Mouse (Mus musculus): ENCODE measurements around the gene Hps5. TPM values are rescaled to one million over a fixed set of nuclear protein-coding genes. Genes with fewer than 3 reads are reported as not detected.
"Not testable (repeated sequence)": the region's sequence is repeated elsewhere in the genome, so short reads cannot be mapped to it uniquely, and the experiment has no call there.

Hps5 gene
- polyA plus RNA-seq, 1 experiment from 2014 or later, result 10.0 TPM

GRCm38 (mm10) chr7:46833266-46833665, 37.4 kb upstream of the Hps5 start:
- Histone ChIP-seq H3K4me3 (ENCODE audit: control insufficient read depth in 1 of 2, insufficient read depth in 1 of 2, low read depth in 1 of 2, low read length in 2 of 2) (no peak overlapping the region), H3K4me1 (ENCODE audit: control insufficient read depth in 2 of 2, insufficient read depth in 2 of 2, low read length in 2 of 2) (peaks cover 17 to 30% of the 10 kb centered on the region in 2 experiments), H3K9ac (ENCODE audit: low read length) (no peak overlapping the region), H3K4me2 (ENCODE audit: low read length) (no peak overlapping the region), H3K36me3 (ENCODE audit: control insufficient read depth, insufficient read depth, low read length) (no peaks in the 10 kb centered on the region), H3K9me3 (ENCODE audit: control insufficient read depth, low read length) (no peaks in the 10 kb centered on the region), H3K27ac (replicated peaks in 1 of 2; ENCODE audit: control insufficient read depth in 1 of 2, insufficient read depth in 1 of 2, low read depth in 2 of 2, low read length in 2 of 2) (no peak overlapping the region; a peak in 1 of 4 replicates), H3K27me3 (ENCODE audit: control insufficient read depth, insufficient read depth, low read length) (no peaks in the 10 kb centered on the region)
- WGBS, result 34% methylated on average over 6 of the region's 6 CpGs
- peak; percentile 65 for ATAC-seq (ENCODE audit: insufficient number of reproducible peaks, insufficient read depth, low FRiP score, low read depth)

GRCm38 (mm10) chr7:46832112-46832810, 36.4 kb upstream of the Hps5 start:
- WGBS, result 88% methylated on average over 11 of the region's 11 CpGs
- not testable (repeated sequence) for H3K9ac ChIP-seq (ENCODE audit: low read length); H3K36me3 ChIP-seq (ENCODE audit: control insufficient read depth, insufficient read depth, low read length); H3K4me2 ChIP-seq (ENCODE audit: low read length); H3K27me3 ChIP-seq (ENCODE audit: control insufficient read depth, insufficient read depth, low read length); H3K9me3 ChIP-seq (ENCODE audit: control insufficient read depth, low read length); ATAC-seq (ENCODE audit: insufficient number of reproducible peaks, insufficient read depth, low FRiP score, low read depth); H3K4me3 ChIP-seq (ENCODE audit: control insufficient read depth in 1 of 2, insufficient read depth in 1 of 2, low read depth in 1 of 2, low read length in 2 of 2); H3K27ac ChIP-seq (replicated peaks in 1 of 2; ENCODE audit: control insufficient read depth in 1 of 2, insufficient read depth in 1 of 2, low read depth in 2 of 2, low read length in 2 of 2)
- peaks cover 22 to 32% of the 10 kb centered on the region in 2 experiments for H3K4me1 ChIP-seq (ENCODE audit: control insufficient read depth in 2 of 2, insufficient read depth in 2 of 2, low read length in 2 of 2)

GRCm38 (mm10) chr7:46831693-46832092, 35.8 kb upstream of the Hps5 start:
- H3K9ac ChIP-seq (ENCODE audit: low read length), result no peak overlapping the region
- no peaks in the 10 kb centered on the region for H3K36me3 ChIP-seq (ENCODE audit: control insufficient read depth, insufficient read depth, low read length)
- peaks cover 24 to 36% of the 10 kb centered on the region in 2 experiments for H3K4me1 ChIP-seq (ENCODE audit: control insufficient read depth in 2 of 2, insufficient read depth in 2 of 2, low read length in 2 of 2)
- no peak for ATAC-seq (ENCODE audit: insufficient number of reproducible peaks, insufficient read depth, low FRiP score, low read depth)
- 72% methylated on average over 8 of the region's 8 CpGs for WGBS
- H3K27ac ChIP-seq (replicated peaks in 1 of 2; ENCODE audit: control insufficient read depth in 1 of 2, insufficient read depth in 1 of 2, low read depth in 2 of 2, low read length in 2 of 2), result peak overlapping the region in 1 of 2 experiments; percentile 14; a peak in 1 of 4 replicates
- no peak overlapping the region for H3K4me3 ChIP-seq (ENCODE audit: control insufficient read depth in 1 of 2, insufficient read depth in 1 of 2, low read depth in 1 of 2, low read length in 2 of 2)
- H3K9me3 ChIP-seq (ENCODE audit: control insufficient read depth, low read length), result no peaks in the 10 kb centered on the region
- no peaks in the 10 kb centered on the region for H3K27me3 ChIP-seq (ENCODE audit: control insufficient read depth, insufficient read depth, low read length)
- no peak overlapping the region for H3K4me2 ChIP-seq (ENCODE audit: low read length)

- Histone ChIP-seq H3K4me1 (ENCODE audit: control insufficient read depth in 2 of 2, insufficient read depth in 2 of 2, low read length in 2 of 2) (peaks cover 24 to 36% of the 10 kb centered on the region in 2 experiments), H3K9ac (ENCODE audit: low read length) (no peak overlapping the region), H3K27me3 (ENCODE audit: control insufficient read depth, insufficient read depth, low read length) (no peaks in the 10 kb centered on the region), H3K9me3 (ENCODE audit: control insufficient read depth, low read length) (no peaks in the 10 kb centered on the region), H3K36me3 (ENCODE audit: control insufficient read depth, insufficient read depth, low read length) (no peaks in the 10 kb centered on the region), H3K27ac (replicated peaks in 1 of 2; ENCODE audit: control insufficient read depth in 1 of 2, insufficient read depth in 1 of 2, low read depth in 2 of 2, low read length in 2 of 2) (peak overlapping the region; percentile 71 to 82), H3K4me3 (ENCODE audit: control insufficient read depth in 1 of 2, insufficient read depth in 1 of 2, low read depth in 1 of 2, low read length in 2 of 2) (no peak overlapping the region), H3K4me2 (ENCODE audit: low read length) (peak overlapping the region; percentile 25; the same call in 1 of the 2 replicates)
- ATAC-seq (ENCODE audit: insufficient number of reproducible peaks, insufficient read depth, low FRiP score, low read depth), result no peak
- WGBS, result 28% methylated on average over 13 of the region's 13 CpGs
Observed at GRCm38 (mm10) chr7:46830799-46831590, 35.1 kb upstream of the Hps5 start.

- Histone ChIP-seq H3K27ac (replicated peaks in 1 of 2; ENCODE audit: control insufficient read depth in 1 of 2, insufficient read depth in 1 of 2, low read depth in 2 of 2, low read length in 2 of 2) (peak overlapping the region in 1 of 2 experiments; percentile 71; a peak in 1 of 4 replicates), H3K4me1 (ENCODE audit: control insufficient read depth in 2 of 2, insufficient read depth in 2 of 2, low read length in 2 of 2) (peaks cover 24 to 36% of the 10 kb centered on the region in 2 experiments), H3K27me3 (ENCODE audit: control insufficient read depth, insufficient read depth, low read length) (no peaks in the 10 kb centered on the region), H3K4me2 (ENCODE audit: low read length) (no peak overlapping the region), H3K4me3 (ENCODE audit: control insufficient read depth in 1 of 2, insufficient read depth in 1 of 2, low read depth in 1 of 2, low read length in 2 of 2) (no peak overlapping the region), H3K9ac (ENCODE audit: low read length) (no peak overlapping the region), H3K36me3 (ENCODE audit: control insufficient read depth, insufficient read depth, low read length) (no peaks in the 10 kb centered on the region), H3K9me3 (ENCODE audit: control insufficient read depth, low read length) (no peaks in the 10 kb centered on the region)
- WGBS, result 83% methylated on average over 12 of the region's 12 CpGs
- ATAC-seq (ENCODE audit: insufficient number of reproducible peaks, insufficient read depth, low FRiP score, low read depth), result no peak
Observed at GRCm38 (mm10) chr7:46829911-46830310, 34.0 kb upstream of the Hps5 start.

- peak overlapping the region; percentile 9; the same call in 1 of the 2 replicates for H3K9ac ChIP-seq (ENCODE audit: low read length)
- H3K9me3 ChIP-seq (ENCODE audit: control insufficient read depth, low read length), result no peaks in the 10 kb centered on the region
- H3K4me3 ChIP-seq (ENCODE audit: control insufficient read depth in 1 of 2, insufficient read depth in 1 of 2, low read depth in 1 of 2, low read length in 2 of 2), result no peak overlapping the region
- no peaks in the 10 kb centered on the region for H3K27me3 ChIP-seq (ENCODE audit: control insufficient read depth, insufficient read depth, low read length)
- H3K36me3 ChIP-seq (ENCODE audit: control insufficient read depth, insufficient read depth, low read length), result peaks cover 16% of the 10 kb centered on the region
- no peak for ATAC-seq (ENCODE audit: insufficient number of reproducible peaks, insufficient read depth, low FRiP score, low read depth)
- peak overlapping the region; percentile 47 for H3K4me2 ChIP-seq (ENCODE audit: low read length)
- peaks cover 24 to 33% of the 10 kb centered on the region in 2 experiments for H3K4me1 ChIP-seq (ENCODE audit: control insufficient read depth in 2 of 2, insufficient read depth in 2 of 2, low read length in 2 of 2)
- 82% methylated on average over 2 of the region's 2 CpGs for WGBS
- peak overlapping the region; percentile 20 to 47; a peak in 2 of 4 replicates for H3K27ac ChIP-seq (replicated peaks in 1 of 2; ENCODE audit: control insufficient read depth in 1 of 2, insufficient read depth in 1 of 2, low read depth in 2 of 2, low read length in 2 of 2)
Observed at GRCm38 (mm10) chr7:46827803-46828184, 31.9 kb upstream of the Hps5 start.

GRCm38 (mm10) chr7:46827046-46827802, 31.4 kb upstream of the Hps5 start:
- peak overlapping the region; percentile 9; the same call in 1 of the 2 replicates for H3K9ac ChIP-seq (ENCODE audit: low read length)
- no peaks in the 10 kb centered on the region for H3K27me3 ChIP-seq (ENCODE audit: control insufficient read depth, insufficient read depth, low read length)
- peak; percentile 11; the same call in 1 of the 2 replicates for ATAC-seq (ENCODE audit: insufficient number of reproducible peaks, insufficient read depth, low FRiP score, low read depth)
- H3K9me3 ChIP-seq (ENCODE audit: control insufficient read depth, low read length), result no peaks in the 10 kb centered on the region
- H3K36me3 ChIP-seq (ENCODE audit: control insufficient read depth, insufficient read depth, low read length), result peaks cover 22% of the 10 kb centered on the region
- H3K4me1 ChIP-seq (ENCODE audit: control insufficient read depth in 2 of 2, insufficient read depth in 2 of 2, low read length in 2 of 2), result peaks cover 24 to 33% of the 10 kb centered on the region in 2 experiments
- peak overlapping the region; percentile 47 for H3K4me2 ChIP-seq (ENCODE audit: low read length)
- 44% methylated on average over 20 of the region's 20 CpGs for WGBS
- H3K27ac ChIP-seq (replicated peaks in 1 of 2; ENCODE audit: control insufficient read depth in 1 of 2, insufficient read depth in 1 of 2, low read depth in 2 of 2, low read length in 2 of 2), result peak overlapping the region; percentile 20 to 47; a peak in 3 of 4 replicates
- no peak overlapping the region for H3K4me3 ChIP-seq (ENCODE audit: control insufficient read depth in 1 of 2, insufficient read depth in 1 of 2, low read depth in 1 of 2, low read length in 2 of 2)

Measured in heart, embryonic 14.5 days (tissue).